9 mouse cellular contexts compared by ENCODE assay signal in the genomic region with DNA sequence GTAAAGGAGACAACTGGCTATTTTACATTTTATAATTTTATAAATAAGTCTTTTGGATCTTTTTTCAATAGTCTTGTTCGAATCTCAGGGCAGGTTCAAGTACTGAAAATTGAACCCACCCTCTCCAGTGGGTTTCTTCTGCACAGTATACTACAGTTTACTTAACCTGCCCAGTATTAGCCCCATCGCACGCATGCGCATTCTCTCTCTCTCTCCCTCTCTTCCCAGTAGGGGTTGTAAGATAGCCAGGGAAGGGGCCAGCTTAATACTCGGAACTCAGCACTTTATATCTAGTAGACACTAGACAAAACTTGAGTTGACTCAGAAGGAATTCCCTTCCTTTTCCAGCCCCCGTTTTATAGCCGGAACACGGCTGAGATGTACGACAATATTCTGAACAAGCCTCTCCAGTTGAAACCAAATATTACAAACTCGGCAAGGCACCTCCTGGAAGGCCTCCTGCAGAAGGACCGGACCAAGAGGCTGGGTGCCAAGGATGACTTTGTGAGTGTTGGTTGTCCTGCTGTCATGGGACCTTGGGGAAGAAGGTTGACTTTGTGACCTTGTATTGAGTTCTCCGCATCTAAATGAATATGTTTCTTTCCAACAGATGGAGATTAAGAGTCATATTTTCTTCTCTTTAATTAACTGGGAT.
DNase-seq lines count a peak whose midpoint lies in the region; ATAC-seq and TF ChIP-seq lines count a peak whose summit lies in the region.
"Had no signal": no experiment of that assay in that cellular context is flagged by ENCODE, and none has a peak within 500 bp of the region (broad histone marks: within the 10 kb centered on the region; RNA-seq: fewer than 3 reads in every experiment).

No protein-coding gene starts in this region.

- H3K27ac ChIP-seq in ES-E14 (ENCODE audit: insufficient read depth, low read depth, low read length, poor library complexity, severe bottlenecking): no peak overlapping the region
- no peak overlapping the region for H3K27ac ChIP-seq in kidney, embryonic 15.5 days
- H3K27ac ChIP-seq in forebrain, embryonic 16.5 days (ENCODE audit: low read length): no peak overlapping the region

- no peaks in the 10 kb centered on the region for H3K27me3 ChIP-seq in kidney, embryonic 15.5 days
- no peaks in the 10 kb centered on the region for H3K27me3 ChIP-seq in forebrain, embryonic 16.5 days (replicated peaks; ENCODE audit: control insufficient read depth, insufficient read depth, low read length)

- in situ Hi-C loops in ES-E14 (cut with MboI; ENCODE audit: low sequenced_read_pairs in 2 of 2, unreplicated experiment in 2 of 2): loop anchor here in 1 of 2 experiments (5.0 kb wide), 1 partner anchor 535 kb away; no protein-coding TSS in a partner anchor

- ATAC-seq in kidney, embryonic 15.5 days (replicated peaks; ENCODE audit: low FRiP score): no peak
- no peak for ATAC-seq in forebrain, embryonic 16.5 days

- H3K9ac ChIP-seq in ES-E14 (ENCODE audit: insufficient read depth, low read depth, low read length, poor library complexity, severe bottlenecking): no peak overlapping the region
- H3K9ac ChIP-seq in kidney, embryonic 15.5 days: no peak overlapping the region
- no peak overlapping the region for H3K9ac ChIP-seq in forebrain, embryonic 16.5 days (replicated peaks; ENCODE audit: low read depth, low read length)

- DNase-seq in adrenal gland, adult 2 months: peak; percentile 69
- DNase-seq in adrenal gland, postnatal 4 days (ENCODE audit: low spot score in 2 of 2): no peak
- DNase-seq in kidney, adult 18-20 months: peak; percentile 29
- DNase-seq in kidney, postnatal 4 days: no peak
- DNase-seq in ES-E14 (ENCODE audit: low read depth, low spot score): no peak
- DNase-seq in testis, postnatal 10 days (ENCODE audit: low spot score): no peak
- DNase-seq: right cerebral cortex, postnatal 14 days had no signal

- 81% methylated on average over 12 of the region's 12 CpGs for WGBS in kidney, embryonic 15.5 days
- 89% methylated on average over 12 of the region's 12 CpGs for WGBS in forebrain, embryonic 16.5 days

- no peaks in the 10 kb centered on the region for H3K9me3 ChIP-seq in ES-E14 (ENCODE audit: control insufficient read depth, insufficient read depth, low read depth, low read length)
- no peaks in the 10 kb centered on the region for H3K9me3 ChIP-seq in kidney, embryonic 15.5 days (replicated peaks)
- H3K9me3 ChIP-seq in forebrain, embryonic 16.5 days (ENCODE audit: control insufficient read depth, low read length): no peaks in the 10 kb centered on the region

- peak overlapping the region; percentile 92 for H3K4me2 ChIP-seq in kidney, embryonic 15.5 days
- no peak overlapping the region for H3K4me2 ChIP-seq in forebrain, embryonic 16.5 days (ENCODE audit: low read length)

- H3K4me3 ChIP-seq in ES-E14 (ENCODE audit: insufficient read depth in 1 of 2, low read depth in 1 of 2, low read length in 2 of 2, poor library complexity in 1 of 2, severe bottlenecking in 1 of 2): peak overlapping the region; percentile 5 to 93; a peak in 2 of 4 replicates
- peak overlapping the region; percentile 73 for H3K4me3 ChIP-seq in kidney, embryonic 15.5 days (replicated peaks)
- no peak overlapping the region for H3K4me3 ChIP-seq in forebrain, embryonic 16.5 days (replicated peaks; ENCODE audit: low read length)

- peaks cover 36% of the 10 kb centered on the region for H3K36me3 ChIP-seq in ES-E14 (ENCODE audit: control insufficient read depth, insufficient read depth, low read length, poor library complexity, severe bottlenecking)
- H3K36me3 ChIP-seq in kidney, embryonic 15.5 days: peaks cover 29% of the 10 kb centered on the region
- no peaks in the 10 kb centered on the region for H3K36me3 ChIP-seq in forebrain, embryonic 16.5 days (ENCODE audit: control insufficient read depth, insufficient read depth)

- peaks cover 0 to 7% of the 10 kb centered on the region in 2 experiments; a peak in 1 of 4 replicates for H3K4me1 ChIP-seq in ES-E14 (ENCODE audit: control insufficient read depth in 2 of 2, insufficient read depth in 2 of 2, low read length in 2 of 2, poor library complexity in 1 of 2)
- peaks cover 23% of the 10 kb centered on the region for H3K4me1 ChIP-seq in kidney, embryonic 15.5 days
- H3K4me1 ChIP-seq in forebrain, embryonic 16.5 days (replicated peaks; ENCODE audit: control insufficient read depth, insufficient read depth, low read length): peaks cover 10% of the 10 kb centered on the region

TF ChIP-seq in ES-E14, 5 proteins besides CTCF, POLR2A, EP300 and RAD21:
- TF ChIP-seq ZNF384 (IDR thresholded peaks at IDR 0.05; ENCODE audit: low read depth, low read length) (no peak), MAFK (IDR thresholded peaks at IDR 0.05; ENCODE audit: insufficient read depth, low read depth, low read length) (no peak), HCFC1 (IDR thresholded peaks at IDR 0.05; ENCODE audit: borderline replicate concordance, insufficient read depth, low read length) (no peak), ZC3H11A (IDR thresholded peaks at IDR 0.05; ENCODE audit: borderline replicate concordance, low read depth, low read length) (no peak), CHD2 (IDR thresholded peaks at IDR 0.05; ENCODE audit: low read depth, low read length) (no peak)

Comparison
In these comparisons a context has a peak if more than half of its experiments do, and no peak if none do; other contexts are left out.
1. DNase-seq: peak in adrenal gland, adult 2 months (single experiment) and kidney, adult 18-20 months (single experiment); none in adrenal gland, postnatal 4 days (0 of 2), kidney, postnatal 4 days (0 of 2), ES-E14 (single experiment) and testis, postnatal 10 days (single experiment).